Mouse (Mus musculus): ENCODE data around the gene Tut7.

- TF ChIP-seq CTCF (IDR thresholded peaks at IDR 0.05; ENCODE audit: low read depth), result no peak
- TF ChIP-seq EP300 (IDR thresholded peaks at IDR 0.05; ENCODE audit: low read depth), result no peak
These were observed 89.0 kb downstream of the Tut7 start for GRCm38 (mm10) chr13:59733936-59734335.

Data from liver, postnatal 0 days (tissue).